Mouse (Mus musculus): ENCODE measurements around the gene Ttc22. TPM values are rescaled to one million over a fixed set of nuclear protein-coding genes. Genes with fewer than 3 reads are reported as not detected.

Ttc22 gene
- polyA plus RNA-seq, 1 experiment from 2014 or later: 0.62 TPM

DNA sequence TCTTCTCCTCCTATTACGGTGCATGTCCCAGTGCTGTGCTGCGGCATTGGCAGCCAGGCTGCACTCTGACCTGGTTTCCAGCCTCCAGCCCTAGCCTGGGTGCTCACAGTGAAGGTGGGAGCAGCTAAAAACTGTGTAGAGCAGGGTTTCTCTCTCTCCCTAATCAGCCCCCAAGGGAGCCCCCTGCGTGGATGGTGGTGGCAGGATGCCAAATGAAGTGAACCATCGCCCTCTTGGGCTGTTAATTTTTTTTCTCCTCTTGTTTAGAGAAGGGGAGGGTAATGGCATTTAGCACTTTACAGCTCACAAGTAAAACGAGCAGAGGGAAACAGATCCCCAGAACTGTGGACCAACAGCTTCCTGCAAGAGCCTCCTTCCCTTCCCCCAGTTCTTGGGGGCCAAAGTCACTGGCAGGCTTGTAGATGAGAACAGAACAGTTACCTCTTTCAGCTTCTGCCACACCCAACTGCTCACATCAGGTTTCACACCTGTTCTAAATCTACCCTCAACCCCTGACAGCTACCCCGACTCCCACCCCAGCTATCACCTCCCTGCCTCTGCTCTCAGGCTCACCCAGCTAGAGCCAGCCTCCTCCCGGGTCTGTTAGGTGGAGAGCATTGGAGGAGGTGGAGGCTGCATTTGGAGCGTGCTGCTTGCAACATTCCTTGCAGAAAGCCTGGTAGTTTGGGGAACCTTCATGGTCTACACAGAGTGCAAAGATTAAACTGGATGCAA is 21.4 kb downstream of the Ttc22 start:
- 41% methylated on average over 8 of the region's 8 CpGs for WGBS
- Histone ChIP-seq H3K4me1 (peaks cover 7% of the 10 kb centered on the region; the same call in 1 of the 2 replicates), H3K4me3 (no peak overlapping the region), H3K27ac (replicated peaks) (no peak overlapping the region), H3K27me3 (0 out of 2 replicates have a peak, but pooled peaks cover 1% of the 10 kb centered on the region), H3K4me2 (replicated peaks) (no peak overlapping the region), H3K36me3 (no peaks in the 10 kb centered on the region), H3K9me3 (no peaks in the 10 kb centered on the region), H3K9ac (replicated peaks) (no peak overlapping the region)
- no peak for ATAC-seq (replicated peaks)

- 0 out of 2 replicates have a peak, but pooled peaks cover 5% of the 10 kb centered on the region for H3K27me3 ChIP-seq
- peaks cover 7% of the 10 kb centered on the region; the same call in 1 of the 2 replicates for H3K4me1 ChIP-seq
- no peak overlapping the region for H3K4me3 ChIP-seq
- H3K4me2 ChIP-seq (replicated peaks): no peak overlapping the region
- no peak overlapping the region for H3K27ac ChIP-seq (replicated peaks)
- ATAC-seq (replicated peaks): no peak
- no peaks in the 10 kb centered on the region for H3K36me3 ChIP-seq
- no peak overlapping the region for H3K9ac ChIP-seq (replicated peaks)
- WGBS: 83% methylated on average over 6 of the region's 6 CpGs
- no peaks in the 10 kb centered on the region for H3K9me3 ChIP-seq
Measured at GRCm38 (mm10) chr4:106644218-106644610, 22.0 kb downstream of the Ttc22 start.

DNA sequence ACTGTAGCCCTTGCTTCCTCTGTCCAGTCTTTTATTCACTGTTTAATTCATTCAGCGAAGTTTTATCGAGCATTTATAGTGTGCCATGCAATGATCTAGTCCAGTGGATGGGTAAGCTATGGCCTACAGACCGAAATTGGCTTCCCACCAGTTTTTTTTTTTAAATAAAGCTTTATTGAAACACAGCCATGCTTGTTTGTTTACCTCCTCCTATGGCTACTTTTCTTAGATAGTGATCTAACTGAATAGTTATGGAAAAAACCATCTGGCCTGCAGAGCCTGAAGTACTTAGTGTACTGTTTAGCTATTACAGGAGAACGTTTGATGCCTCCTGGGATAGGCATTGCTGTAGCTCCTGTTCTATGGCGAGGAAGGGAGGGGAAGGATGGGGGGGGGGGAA is 23.6 kb downstream of the Ttc22 start:
- Histone ChIP-seq H3K9ac (replicated peaks) (no peak overlapping the region), H3K9me3 (no peaks in the 10 kb centered on the region), H3K27ac (replicated peaks) (no peak overlapping the region), H3K4me3 (no peak overlapping the region), H3K27me3 (0 out of 2 replicates have a peak, but pooled peaks cover 7% of the 10 kb centered on the region), H3K4me2 (replicated peaks) (no peak overlapping the region), H3K4me1 (peaks cover 7% of the 10 kb centered on the region; the same call in 1 of the 2 replicates), H3K36me3 (no peaks in the 10 kb centered on the region)
- no peak for ATAC-seq (replicated peaks)
- WGBS: 79% methylated on average over 5 of the region's 5 CpGs

- Histone ChIP-seq H3K36me3 (no peaks in the 10 kb centered on the region), H3K9me3 (no peaks in the 10 kb centered on the region), H3K27me3 (0 out of 2 replicates have a peak, but pooled peaks cover 7% of the 10 kb centered on the region), H3K4me3 (no peak overlapping the region), H3K4me2 (replicated peaks) (no peak overlapping the region), H3K9ac (replicated peaks) (no peak overlapping the region), H3K27ac (replicated peaks) (no peak overlapping the region), H3K4me1 (peaks cover 15% of the 10 kb centered on the region)
- no peak for ATAC-seq (replicated peaks)
- WGBS: 73% methylated on average over 6 of the region's 6 CpGs
Measured at GRCm38 (mm10) chr4:106647137-106647536, 24.9 kb downstream of the Ttc22 start.

DNA sequence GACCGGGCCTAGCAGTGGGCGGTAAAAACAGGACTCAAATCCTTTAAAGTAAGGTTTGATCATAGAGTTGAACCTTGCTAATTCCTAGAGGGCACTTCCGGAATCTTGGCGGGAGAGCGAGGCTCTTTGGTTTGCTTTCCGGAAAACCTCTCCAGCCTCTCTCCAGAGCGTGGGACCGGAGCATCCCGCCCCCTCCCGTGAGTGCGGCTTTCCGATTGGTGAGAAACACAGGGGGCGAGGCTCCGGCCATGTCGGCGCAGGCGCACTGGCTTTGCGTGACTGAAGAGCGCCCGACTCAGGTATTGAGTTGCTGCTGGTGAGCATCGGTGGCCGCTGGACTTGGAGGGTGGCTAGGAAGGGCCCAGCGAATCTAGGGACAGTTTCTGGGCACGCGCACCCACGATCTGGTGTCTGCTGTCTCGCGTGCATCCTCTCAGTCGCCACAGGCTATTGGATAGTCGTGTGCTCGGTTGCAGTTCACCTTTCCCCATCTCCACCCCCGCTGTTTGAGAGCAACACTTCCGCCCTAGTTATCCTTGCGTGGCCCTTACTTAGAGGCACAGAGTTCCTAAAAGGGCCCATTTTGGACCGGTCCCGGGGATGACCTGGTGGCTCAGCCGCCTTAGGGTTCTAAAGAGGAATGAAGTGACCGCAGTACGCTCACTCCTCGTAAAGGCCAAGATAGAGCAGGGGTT is 28.7 kb downstream of the Ttc22 start, which contains the start of gene Pars2:
TSS of gene Pars2 (plus strand) at position 237 of the 695 bp plus-strand sequence.
- H3K4me3 ChIP-seq: peak within 1 kb of the TSS; percentile 67
- H3K27me3 ChIP-seq: 0 out of 2 replicates have a peak, but pooled peaks cover 7% of the 10 kb centered on the region
- ATAC-seq (replicated peaks): peak; percentile 98
- peaks cover 8% of the 10 kb centered on the region for H3K4me1 ChIP-seq
- no peaks in the 10 kb centered on the region for H3K9me3 ChIP-seq
- peak within 1 kb of the TSS; percentile 66 for H3K27ac ChIP-seq (replicated peaks)
- 3% methylated on average over 40 of the region's 40 CpGs for WGBS
- H3K9ac ChIP-seq (replicated peaks): peak within 1 kb of the TSS; percentile 77
- peaks cover 6% of the 10 kb centered on the region; the same call in 1 of the 2 replicates for H3K36me3 ChIP-seq
- H3K4me2 ChIP-seq (replicated peaks): peak within 1 kb of the TSS; percentile 95

GRCm38 (mm10) chr4:106652546-106652945 is 30.3 kb downstream of the Ttc22 start:
- 95% methylated on average over 3 of the region's 3 CpGs for WGBS
- ATAC-seq (replicated peaks): no peak
- 0 out of 2 replicates have a peak, but pooled peaks cover 7% of the 10 kb centered on the region for H3K27me3 ChIP-seq

GRCm38 (mm10) chr4:106653051-106653450 is 30.8 kb downstream of the Ttc22 start:
- Histone ChIP-seq H3K4me3 (no peak overlapping the region), H3K4me2 (replicated peaks) (no peak overlapping the region), H3K9me3 (no peaks in the 10 kb centered on the region), H3K9ac (replicated peaks) (no peak overlapping the region), H3K4me1 (peaks cover 8% of the 10 kb centered on the region), H3K27ac (replicated peaks) (no peak overlapping the region), H3K27me3 (0 out of 2 replicates have a peak, but pooled peaks cover 7% of the 10 kb centered on the region), H3K36me3 (peaks cover 10% of the 10 kb centered on the region)
- 94% methylated on average over 15 of the region's 15 CpGs for WGBS
- no peak for ATAC-seq (replicated peaks)

More at GRCm38 (mm10) chr4:106652546-106652945, 30.3 kb downstream of the Ttc22 start:
- Histone ChIP-seq H3K4me2 (replicated peaks) (no peak overlapping the region), H3K4me3 (no peak overlapping the region), H3K36me3 (peaks cover 6% of the 10 kb centered on the region; the same call in 1 of the 2 replicates), H3K9me3 (no peaks in the 10 kb centered on the region), H3K4me1 (peaks cover 8% of the 10 kb centered on the region), H3K9ac (replicated peaks) (no peak overlapping the region), H3K27ac (replicated peaks) (no peak overlapping the region)

GRCm38 (mm10) chr4:106655681-106656080 is 33.4 kb downstream of the Ttc22 start:
- 92% methylated on average over 10 of the region's 10 CpGs for WGBS
- H3K4me3 ChIP-seq: no peak overlapping the region
- H3K9me3 ChIP-seq: no peaks in the 10 kb centered on the region
- H3K9ac ChIP-seq (replicated peaks): no peak overlapping the region
- no peak overlapping the region for H3K4me2 ChIP-seq (replicated peaks)
- H3K4me1 ChIP-seq: peaks cover 8% of the 10 kb centered on the region
- H3K27ac ChIP-seq (replicated peaks): no peak overlapping the region
- no peak for ATAC-seq (replicated peaks)
- H3K36me3 ChIP-seq: peaks cover 27% of the 10 kb centered on the region
- H3K27me3 ChIP-seq: no peaks in the 10 kb centered on the region

DNA sequence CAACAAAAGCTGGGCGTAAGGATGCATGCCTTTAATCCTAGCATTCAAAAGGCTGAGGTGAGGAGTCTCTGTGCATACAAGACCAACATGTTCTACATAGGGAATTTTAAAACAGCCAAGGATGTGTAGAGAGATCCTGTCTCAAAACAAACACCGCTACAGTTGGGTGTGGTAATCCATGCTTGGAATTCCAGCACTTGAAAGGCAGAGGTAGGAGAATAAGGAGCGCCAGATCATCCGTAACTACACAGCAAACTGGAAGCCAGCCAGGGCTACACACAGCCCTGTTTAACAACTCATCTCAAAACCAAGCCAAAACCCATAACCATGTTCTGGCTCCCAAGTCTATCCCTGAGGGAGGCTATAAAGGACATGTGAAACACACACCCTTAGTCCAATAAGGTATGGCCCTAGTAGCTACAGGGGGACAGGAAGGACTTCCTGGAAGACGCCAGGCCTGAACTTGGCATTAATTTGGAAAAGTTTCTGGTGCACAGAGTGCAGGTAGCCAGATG is 41.8 kb downstream of the Ttc22 start:
- no peak for ATAC-seq (replicated peaks)
- Histone ChIP-seq H3K36me3 (peaks cover 85% of the 10 kb centered on the region), H3K9me3 (no peaks in the 10 kb centered on the region), H3K4me3 (no peak overlapping the region), H3K4me1 (no peaks in the 10 kb centered on the region), H3K9ac (replicated peaks) (no peak overlapping the region), H3K4me2 (replicated peaks) (no peak overlapping the region), H3K27ac (replicated peaks) (no peak overlapping the region), H3K27me3 (no peaks in the 10 kb centered on the region)
- WGBS: 87% methylated on average over 5 of the region's 5 CpGs

DNA sequence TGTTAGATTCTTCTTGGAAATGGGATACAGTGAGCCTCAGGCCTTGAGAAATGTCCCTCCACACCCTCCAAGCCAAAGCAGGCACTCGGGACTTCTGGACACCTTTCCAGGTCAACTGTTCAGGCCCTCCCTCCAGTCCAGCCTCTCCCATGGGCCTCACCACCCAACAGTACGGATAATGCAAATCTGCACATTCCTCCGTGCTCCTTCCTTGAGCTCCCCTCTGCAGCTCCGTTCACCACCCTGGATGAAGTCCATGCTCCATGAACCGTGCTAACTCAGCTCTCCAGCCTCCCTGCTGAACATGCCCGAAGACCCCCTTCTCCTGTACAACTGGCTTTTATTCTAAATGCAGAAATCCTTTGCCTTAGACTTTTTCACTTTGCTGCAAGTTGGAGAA is 42.5 kb downstream of the Ttc22 start:
- Histone ChIP-seq H3K4me1 (no peaks in the 10 kb centered on the region), H3K27ac (replicated peaks) (no peak overlapping the region), H3K9me3 (no peaks in the 10 kb centered on the region), H3K36me3 (peaks cover 86% of the 10 kb centered on the region), H3K4me2 (replicated peaks) (no peak overlapping the region), H3K9ac (replicated peaks) (no peak overlapping the region), H3K27me3 (no peaks in the 10 kb centered on the region), H3K4me3 (no peak overlapping the region)
- WGBS: 95% methylated on average over 6 of the region's 6 CpGs
- ATAC-seq (replicated peaks): no peak

GRCm38 (mm10) chr4:106665269-106665668 is 43.0 kb downstream of the Ttc22 start:
- Histone ChIP-seq H3K27me3 (no peaks in the 10 kb centered on the region), H3K27ac (replicated peaks) (no peak overlapping the region), H3K36me3 (peaks cover 86% of the 10 kb centered on the region), H3K9me3 (no peaks in the 10 kb centered on the region), H3K9ac (replicated peaks) (no peak overlapping the region), H3K4me1 (no peaks in the 10 kb centered on the region), H3K4me3 (no peak overlapping the region), H3K4me2 (replicated peaks) (no peak overlapping the region)
- no peak for ATAC-seq (replicated peaks)
- 96% methylated on average over 2 of the region's 2 CpGs for WGBS

GRCm38 (mm10) chr4:106665673-106666072 is 43.4 kb downstream of the Ttc22 start:
- peaks cover 88% of the 10 kb centered on the region for H3K36me3 ChIP-seq
- ATAC-seq (replicated peaks): no peak
- 96% methylated on average over 10 of the region's 10 CpGs for WGBS

More at GRCm38 (mm10) chr4:106665673-106666072, 43.4 kb downstream of the Ttc22 start:
- H3K9ac ChIP-seq (replicated peaks): no peak overlapping the region
- H3K4me3 ChIP-seq: no peak overlapping the region
- no peaks in the 10 kb centered on the region for H3K27me3 ChIP-seq
- no peaks in the 10 kb centered on the region for H3K9me3 ChIP-seq
- no peak overlapping the region for H3K4me2 ChIP-seq (replicated peaks)
- no peaks in the 10 kb centered on the region for H3K4me1 ChIP-seq
- no peak overlapping the region for H3K27ac ChIP-seq (replicated peaks)
